Mouse (Mus musculus) cerebellum, postnatal 36 days (tissue): ENCODE results near the gene Prr13.
A peak's percentile ranks its signal among the peaks of the same experiment; 100 is the strongest.

Source experiments
- DNase-seq, 2 experiments: peaks; one replicate each; pipeline ENCODE4 v3.0.0; 2021 to 2022; ENCODE audit warnings: mixed read lengths in 2 of 2

The Prr13 gene

GRCm38 (mm10) chr15:102458904-102459317, at the start of gene Prr13:
Gene Prr13, plus strand, starts transcription at chr15:102459028.
- DNase-seq, result peak; percentile 95 to 98

DNA sequence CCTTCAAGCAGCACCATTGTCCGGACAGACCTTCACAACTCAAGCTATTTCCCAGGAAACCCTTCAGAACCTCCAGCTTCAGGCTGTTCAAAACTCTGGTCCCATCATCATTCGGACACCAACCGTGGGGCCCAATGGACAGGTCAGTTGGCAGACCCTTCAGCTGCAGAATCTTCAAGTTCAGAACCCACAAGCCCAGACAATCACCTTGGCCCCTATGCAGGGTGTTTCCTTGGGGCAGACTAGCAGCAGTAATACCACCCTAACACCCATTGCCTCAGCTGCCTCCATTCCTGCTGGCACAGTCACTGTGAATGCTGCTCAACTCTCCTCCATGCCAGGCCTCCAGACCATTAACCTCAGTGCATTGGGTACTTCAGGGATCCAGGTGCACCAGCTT, 49.5 kb upstream of the Prr13 start:
- DNase-seq, result no peak

- no peak for DNase-seq
Measured at GRCm38 (mm10) chr15:102411077-102411476, 47.8 kb upstream of the Prr13 start.

DNA sequence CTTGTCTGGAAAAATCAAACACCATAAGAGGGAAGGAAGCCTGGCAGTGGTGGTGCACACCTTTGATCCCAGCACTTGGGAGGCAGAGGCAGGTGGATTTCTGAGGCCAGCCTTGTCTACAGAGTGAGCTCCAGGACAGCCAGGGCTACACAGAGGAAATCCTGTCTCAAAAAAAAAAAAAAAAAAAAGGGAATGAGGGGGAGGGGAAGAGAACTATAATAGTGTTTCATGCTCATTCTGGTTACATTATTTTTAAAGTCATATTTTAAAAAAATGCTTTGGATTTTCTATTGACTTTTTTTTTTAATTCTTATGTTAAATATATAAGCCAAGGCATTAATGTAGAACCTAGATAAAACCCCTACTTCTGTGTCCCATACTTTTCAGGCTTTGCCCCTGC, 45.1 kb upstream of the Prr13 start:
- DNase-seq, result no peak

GRCm38 (mm10) chr15:102417524-102417923, 41.3 kb upstream of the Prr13 start:
- DNase-seq, result no peak

GRCm38 (mm10) chr15:102420986-102421385, 37.8 kb upstream of the Prr13 start:
- DNase-seq, result no peak

GRCm38 (mm10) chr15:102421437-102421836, 37.4 kb upstream of the Prr13 start:
- DNase-seq, result peak in 1 of 2 experiments; percentile 48

- no peak for DNase-seq
Measured at GRCm38 (mm10) chr15:102423602-102424240, 35.1 kb upstream of the Prr13 start.

DNA sequence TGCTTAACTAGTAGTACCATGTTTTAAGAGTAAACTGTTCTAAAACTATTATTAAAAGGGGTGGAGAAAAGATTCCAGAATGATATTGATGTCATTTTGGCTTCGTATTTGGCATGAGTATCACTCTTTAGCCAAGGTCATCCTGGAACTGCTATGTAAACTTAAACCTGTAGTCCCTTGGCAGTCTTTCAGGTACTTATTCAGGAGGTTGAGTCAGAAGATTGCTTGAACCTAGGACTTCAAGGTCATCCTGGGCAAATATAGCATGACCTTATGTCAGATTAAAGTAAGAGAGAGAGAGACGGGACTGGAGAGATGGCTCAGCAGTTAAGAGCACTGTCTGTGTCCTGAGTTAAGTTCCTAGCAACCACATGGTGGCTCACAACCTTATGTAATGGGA, 34.2 kb upstream of the Prr13 start:
- no peak for DNase-seq

DNA sequence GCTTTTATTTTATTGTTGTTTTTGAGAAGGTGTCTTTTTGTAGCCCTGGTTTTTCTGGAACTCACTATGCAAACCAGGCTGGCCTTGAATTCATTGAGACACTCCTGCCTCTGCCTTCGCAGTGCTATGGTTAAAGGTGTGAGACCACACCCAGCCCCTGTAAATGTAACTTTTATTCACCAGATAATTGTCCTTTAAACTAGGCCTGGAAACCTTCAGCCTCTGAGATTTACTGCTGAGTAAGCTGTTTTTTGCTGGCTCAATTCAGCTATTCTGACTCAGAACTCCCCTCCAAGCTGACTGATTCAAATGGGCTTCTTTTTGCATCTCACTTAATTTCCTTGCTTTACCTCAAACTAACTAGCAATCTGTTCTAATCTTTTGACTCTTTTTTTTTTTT, 31.9 kb upstream of the Prr13 start:
- no peak for DNase-seq

DNA sequence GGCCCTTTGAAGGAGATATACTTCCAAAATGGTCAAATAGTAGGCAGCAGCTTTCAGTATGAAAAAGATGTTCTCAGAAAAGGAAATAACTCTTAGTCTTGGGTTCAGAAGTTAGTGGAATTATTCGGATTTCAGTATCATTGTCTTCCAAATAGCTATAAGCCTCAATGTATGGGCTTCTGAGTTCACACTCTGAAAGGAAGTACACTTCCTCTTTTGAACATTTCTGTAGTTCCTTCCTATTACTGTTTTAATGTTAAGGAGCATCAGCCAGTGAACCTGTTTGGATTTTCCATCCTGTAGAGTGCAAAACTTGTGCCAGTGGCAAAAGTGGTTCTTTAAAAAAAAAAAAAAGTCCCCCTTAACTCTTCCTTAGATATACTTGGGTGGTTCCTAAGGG, 26.8 kb upstream of the Prr13 start:
- no peak for DNase-seq

DNA sequence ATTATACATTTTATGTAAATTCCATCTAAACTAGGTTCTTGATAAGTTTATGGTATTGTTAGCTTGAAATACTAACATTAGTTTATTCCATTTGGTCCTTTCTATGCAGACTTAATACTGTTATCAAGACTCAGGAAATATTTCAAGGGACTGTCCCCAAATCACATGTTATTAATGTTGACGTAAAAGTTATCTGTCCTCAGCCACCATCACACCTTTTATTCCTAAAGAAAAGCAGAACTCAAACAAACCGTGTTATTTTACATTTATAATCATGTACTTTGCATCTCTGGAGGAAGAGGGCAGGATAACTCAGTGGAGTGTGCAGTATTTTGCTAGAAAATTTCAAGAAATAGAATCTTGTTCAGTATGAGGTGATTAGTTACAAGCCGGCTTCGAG, 25.7 kb upstream of the Prr13 start:
- DNase-seq, result no peak

GRCm38 (mm10) chr15:102442490-102442889, 16.3 kb upstream of the Prr13 start:
- peak; percentile 81 to 90 for DNase-seq

DNA sequence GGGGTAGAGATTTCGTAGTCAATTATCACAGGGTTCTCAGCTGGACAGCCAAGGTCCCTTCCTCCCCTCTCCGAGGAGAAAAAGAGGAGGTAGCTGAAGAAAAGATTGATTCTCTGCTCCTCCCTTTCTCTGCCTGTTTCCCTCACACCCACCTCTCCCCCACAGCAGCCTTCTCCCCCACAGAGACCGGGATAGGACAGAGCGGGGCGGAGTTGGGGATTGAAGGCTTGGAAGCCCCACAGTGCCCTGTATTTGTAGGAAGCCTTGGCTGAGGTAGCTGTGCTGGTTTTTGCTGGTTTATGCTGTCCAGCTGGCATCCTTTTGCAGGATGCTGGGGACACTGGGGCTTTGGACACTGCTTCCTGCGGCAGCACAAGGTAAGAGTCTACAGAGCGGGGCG, 13.7 kb upstream of the Prr13 start, which contains the start of gene Amhr2:
Gene Amhr2 (plus strand): TSS at position 222 of the 400 bp plus-strand sequence.
- DNase-seq, result no peak

DNA sequence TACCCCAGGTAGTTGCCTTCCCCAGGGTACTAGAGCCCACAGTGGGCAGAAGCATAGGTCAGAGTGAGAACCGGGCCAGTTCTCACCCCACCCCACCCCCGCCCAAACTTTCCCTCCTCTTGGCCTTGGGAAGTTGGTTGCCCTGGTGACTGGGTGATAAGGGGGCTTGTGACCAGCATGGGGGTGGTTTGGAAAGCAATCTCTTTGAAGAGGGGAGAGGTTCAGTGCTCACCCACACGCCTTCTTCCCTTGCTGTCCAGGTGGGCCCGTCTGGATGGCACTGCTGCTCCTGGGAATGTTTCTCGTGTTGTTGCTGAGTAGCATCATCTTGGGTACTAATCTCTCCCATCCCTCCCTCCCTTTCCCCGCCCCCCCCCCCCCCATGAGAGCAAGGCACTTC, 12.4 kb upstream of the Prr13 start:
- DNase-seq, result no peak

GRCm38 (mm10) chr15:102449366-102449765, 9.5 kb upstream of the Prr13 start:
- DNase-seq, result no peak

DNA sequence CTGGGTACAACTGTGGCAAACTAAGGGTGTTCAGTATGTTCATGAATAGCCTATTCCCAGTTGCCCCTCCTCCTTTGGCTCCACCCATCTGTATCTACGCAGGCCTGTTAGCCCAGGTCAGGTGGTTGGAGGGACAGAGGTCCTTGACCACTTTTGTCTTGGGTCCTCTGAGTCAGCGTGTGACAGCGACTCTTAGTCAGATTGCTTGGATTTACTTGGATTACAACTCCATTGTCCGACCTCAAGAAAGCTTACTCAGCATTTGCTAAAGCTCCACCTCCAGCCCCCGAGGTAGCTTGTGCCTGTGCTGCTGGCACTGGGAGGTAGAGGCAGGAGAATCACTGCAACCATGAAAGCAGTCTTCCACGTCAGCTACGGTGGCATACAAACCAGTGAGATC, 7.9 kb upstream of the Prr13 start:
- DNase-seq, result no peak

GRCm38 (mm10) chr15:102451666-102452430, 7.0 kb upstream of the Prr13 start:
- DNase-seq, result no peak

DNA sequence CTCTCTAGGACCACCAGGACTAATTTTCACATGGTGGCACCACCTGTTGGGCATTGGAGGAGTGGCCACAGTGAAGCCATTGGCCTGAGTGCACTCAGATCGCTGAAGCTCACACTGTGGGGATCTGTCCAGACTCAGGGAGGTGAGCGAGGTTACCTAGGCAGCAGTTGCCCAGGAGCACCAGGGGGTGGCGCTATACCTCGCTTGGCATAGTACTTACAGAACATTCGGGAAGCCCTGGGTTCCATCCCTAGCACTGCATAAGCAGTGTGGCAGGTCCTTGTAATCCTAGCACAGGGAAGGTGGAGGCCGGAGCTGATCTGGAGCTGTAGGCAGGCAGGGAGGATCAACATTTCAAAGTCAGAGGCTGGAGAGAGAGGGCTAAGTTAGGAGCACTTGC, 2.8 kb upstream of the Prr13 start:
- DNase-seq, result peak; percentile 25 to 46

DNA sequence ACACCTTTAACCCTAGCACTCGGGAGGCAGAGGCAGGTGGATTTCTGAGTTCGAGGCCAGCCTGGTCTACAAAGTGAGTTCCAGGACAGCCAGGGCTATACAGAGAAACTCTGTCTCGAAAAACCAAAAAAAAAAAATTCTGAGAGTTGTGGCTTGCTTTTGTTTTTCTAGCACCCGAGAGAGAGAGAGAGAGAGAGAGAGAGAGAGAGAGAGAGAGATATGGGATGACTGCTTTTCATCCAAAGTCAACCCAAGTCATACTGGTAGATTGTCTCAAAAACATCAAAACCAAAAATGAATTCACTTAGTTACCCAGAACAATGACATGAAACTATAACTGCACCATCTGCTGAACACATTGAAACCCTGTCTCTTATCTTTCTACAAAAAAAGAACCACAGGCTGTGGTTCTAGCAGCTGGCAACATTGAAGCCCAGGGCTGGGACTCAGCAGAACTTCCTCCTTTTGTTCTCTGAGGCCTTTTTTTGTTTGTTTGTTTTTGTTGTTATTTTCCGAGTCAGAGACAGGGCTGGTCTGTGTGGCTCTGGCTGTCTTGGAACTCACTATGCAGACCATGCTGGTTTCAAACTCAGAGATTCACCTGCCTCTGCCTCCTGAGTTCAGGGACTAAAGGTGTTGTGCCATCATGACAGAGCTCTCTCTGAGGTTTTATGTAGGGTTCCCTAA, 635 bp upstream of the Prr13 start:
- no peak for DNase-seq

DNA sequence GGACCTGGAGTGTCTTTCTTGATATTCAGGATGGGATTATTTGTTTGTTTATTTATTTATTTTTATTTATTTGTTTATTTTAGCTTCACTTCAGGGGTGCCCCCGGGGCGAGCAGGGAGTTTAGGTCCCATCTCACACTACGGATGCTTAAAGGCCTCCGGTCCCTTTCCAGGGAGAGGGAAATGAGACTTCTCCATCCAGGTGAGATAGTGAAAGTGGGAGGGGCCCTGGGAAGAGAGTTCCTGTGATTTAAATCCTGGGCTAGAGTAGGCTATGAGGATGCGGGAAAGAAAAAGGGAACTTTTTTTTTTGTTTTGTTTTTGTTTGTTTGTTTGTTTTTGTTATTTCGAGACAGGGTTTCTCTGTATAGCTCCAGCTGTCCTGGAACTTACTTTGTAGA, 553 bp downstream of the Prr13 start:
- DNase-seq, result no peak

DNA sequence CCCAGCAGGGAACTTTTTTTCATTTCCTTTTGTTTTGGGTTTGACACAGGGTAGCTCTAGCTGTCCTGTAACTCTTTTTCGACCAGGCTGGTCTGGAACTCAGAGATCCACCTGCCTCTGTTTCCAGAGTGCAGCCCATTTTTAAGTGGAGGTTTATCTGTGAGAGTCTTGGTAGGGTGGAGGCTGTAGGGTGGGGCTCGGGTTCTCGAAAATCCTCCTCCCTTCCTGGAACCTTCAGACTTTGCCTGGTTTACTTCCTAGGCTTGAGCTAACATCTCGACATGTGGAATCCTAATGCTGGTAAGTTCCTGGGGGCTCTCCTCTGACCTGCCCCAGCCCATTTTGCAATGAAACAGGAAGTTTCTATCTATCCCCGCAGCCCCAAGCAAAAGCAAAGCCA, 1.0 kb downstream of the Prr13 start:
- DNase-seq, result no peak

- DNase-seq, result no peak
Measured at GRCm38 (mm10) chr15:102460409-102460808, 1.6 kb downstream of the Prr13 start.

GRCm38 (mm10) chr15:102460971-102461370, 2.1 kb downstream of the Prr13 start:
- no peak for DNase-seq
